Mouse (Mus musculus) E14TG2a.4 (cell line): Measurements from ENCODE around the gene Cox10.

Experiments used
- CTCF ChIP-seq: conservative IDR thresholded peaks from 2 replicates; pipeline ENCODE4 v1.5.1; 2014; ENCODE audit warnings: low read length
- NANOG ChIP-seq: IDR thresholded peaks from 2 replicates; pipeline ENCODE4 v1.6.1; 2014; ENCODE audit warnings: borderline replicate concordance, low read length, mixed read lengths
- POU5F1 ChIP-seq: IDR thresholded peaks from 2 replicates; pipeline ENCODE4 v1.6.1; 2014; ENCODE audit warnings: low read length, borderline replicate concordance

DNA sequence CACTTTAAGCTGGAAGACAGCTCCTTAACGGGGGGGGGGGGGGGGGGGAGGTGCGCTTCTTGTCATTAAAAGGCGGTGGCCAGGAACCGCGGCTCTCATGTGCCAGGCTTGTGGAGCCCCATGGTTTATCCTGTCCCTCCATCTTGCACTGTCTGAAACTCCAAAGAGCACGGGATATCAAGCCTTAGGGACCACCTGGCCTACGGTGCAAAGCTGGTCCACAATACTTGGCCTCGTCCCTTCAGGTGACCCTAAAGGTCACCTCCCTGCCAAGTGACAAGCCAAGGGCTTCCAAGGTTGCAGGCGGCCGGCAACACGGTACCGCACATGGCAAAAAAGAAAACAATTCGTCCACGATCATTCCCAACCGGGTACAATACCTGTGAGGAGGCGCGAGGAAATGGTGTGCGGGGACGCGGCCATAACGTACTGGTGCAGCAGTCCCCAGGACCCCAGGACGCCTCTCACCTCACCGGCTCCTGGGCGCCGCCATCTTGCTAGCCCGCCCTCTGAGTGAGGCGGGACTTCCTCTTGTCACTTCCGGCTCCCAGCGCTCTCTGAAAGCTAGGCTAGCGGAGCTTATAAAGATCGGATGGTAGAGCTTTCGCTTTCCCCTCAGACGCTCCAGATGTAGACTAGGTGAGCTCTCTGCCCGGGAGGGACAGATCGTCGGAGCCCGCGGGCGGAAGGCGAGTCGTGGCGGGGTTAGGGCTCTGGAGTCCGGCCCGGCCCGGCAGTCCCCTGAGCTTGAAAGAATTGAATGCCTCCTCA is at the start of gene Cox10:
- TF ChIP-seq CTCF (no peak), POU5F1 (no peak), NANOG (no peak)
